Mouse (Mus musculus) thymus, postnatal 25 days (tissue): ENCODE data around the gene Ms4a8a.
"Not testable (repeated sequence)": the region's sequence is repeated elsewhere in the genome, so short reads cannot be mapped to it uniquely, and the experiment has no call there.

Experiments used
- DNase-seq: peaks from one replicate; pipeline ENCODE4 v3.0.0; 2022

Gene Ms4a8a

GRCm38 (mm10) chr19:11080934-11081333, at the start of gene Ms4a8a:
Gene Ms4a8a, minus strand, starts transcription at chr19:11081102.
- DNase-seq: no peak

GRCm38 (mm10) chr19:11129702-11130101, 48.8 kb upstream of the Ms4a8a start:
- no peak for DNase-seq

GRCm38 (mm10) chr19:11121016-11121420, 40.1 kb upstream of the Ms4a8a start:
- peak; percentile 26 for DNase-seq

- no peak for DNase-seq
These were observed 38.4 kb upstream of the Ms4a8a start for GRCm38 (mm10) chr19:11119338-11119737.

- DNase-seq: no peak
These were observed 26.8 kb upstream of the Ms4a8a start for GRCm38 (mm10) chr19:11107746-11108145.

GRCm38 (mm10) chr19:11101880-11102279, 21.0 kb upstream of the Ms4a8a start:
- no peak for DNase-seq

- no peak for DNase-seq
These were observed 17.5 kb upstream of the Ms4a8a start for GRCm38 (mm10) chr19:11098401-11098800.

GRCm38 (mm10) chr19:11092131-11092530, 11.2 kb upstream of the Ms4a8a start:
- not testable (repeated sequence) for DNase-seq

- no peak for DNase-seq
These were observed 10.5 kb downstream of the Ms4a8a start for GRCm38 (mm10) chr19:11070364-11070763.

GRCm38 (mm10) chr19:11065202-11065875, 15.6 kb downstream of the Ms4a8a start:
- DNase-seq: no peak

GRCm38 (mm10) chr19:11060900-11061299, 20.0 kb downstream of the Ms4a8a start:
- no peak for DNase-seq

- no peak for DNase-seq
These were observed 20.9 kb downstream of the Ms4a8a start for GRCm38 (mm10) chr19:11059967-11060366.

GRCm38 (mm10) chr19:11055700-11056099, 25.2 kb downstream of the Ms4a8a start:
- not testable (repeated sequence) for DNase-seq

GRCm38 (mm10) chr19:11053277-11053676, 27.6 kb downstream of the Ms4a8a start:
- no peak for DNase-seq

- DNase-seq: no peak
These were observed 28.0 kb downstream of the Ms4a8a start for GRCm38 (mm10) chr19:11052877-11053276.

- DNase-seq: no peak
These were observed 30.6 kb downstream of the Ms4a8a start for GRCm38 (mm10) chr19:11050286-11050685.

GRCm38 (mm10) chr19:11049426-11049825, 31.5 kb downstream of the Ms4a8a start:
- no peak for DNase-seq

- no peak for DNase-seq
These were observed 32.4 kb downstream of the Ms4a8a start for GRCm38 (mm10) chr19:11048503-11048902.

GRCm38 (mm10) chr19:11048009-11048408, 32.9 kb downstream of the Ms4a8a start:
- no peak for DNase-seq

GRCm38 (mm10) chr19:11044996-11045711, 35.7 kb downstream of the Ms4a8a start:
- DNase-seq: peak; percentile 68

GRCm38 (mm10) chr19:11044671-11044995, 36.3 kb downstream of the Ms4a8a start:
- DNase-seq: no peak

- DNase-seq: no peak
These were observed 43.3 kb downstream of the Ms4a8a start for GRCm38 (mm10) chr19:11037570-11037969.

- no peak for DNase-seq
These were observed 58.5 kb downstream of the Ms4a8a start for GRCm38 (mm10) chr19:11022382-11022781.

- DNase-seq: no peak
These were observed 63.0 kb downstream of the Ms4a8a start, which contains the start of gene Ms4a18 for GRCm38 (mm10) chr19:11017891-11018290. Gene Ms4a18, minus strand, starts transcription at chr19:11018031.
